Mouse (Mus musculus) midbrain, embryonic 11.5 days (tissue): ENCODE results near the gene Siae. TPM values are rescaled to one million over a fixed set of nuclear protein-coding genes. Genes with fewer than 3 reads are reported as not detected.

Source experiments
- ATAC-seq: fragments of 200-750 bp; cut with Nextera tagmentation; 2 replicates; pipeline ENCODE4 v1.8.0; 2017; ENCODE audit warnings: moderate TSS enrichment, moderate library complexity; ENCODE audit not compliant: low FRiP score
- DNase-seq: peaks from one replicate; pipeline ENCODE4 v3.0.0; 2015; ENCODE audit warnings: low spot score; ENCODE audit errors: missing footprints
- H3K27ac ChIP-seq: fragments of 300-500 bp; sonication (generic); 2 replicates; pipeline ENCODE4 v1.5.1; 2014; ENCODE audit warnings: low read depth, low read length
- H3K27me3 ChIP-seq: fragments of 300-500 bp; sonication (generic); 2 replicates; pipeline ENCODE4 v1.6.1; 2014; ENCODE audit warnings: mild to moderate bottlenecking, low read length, moderate library complexity, mixed read lengths; ENCODE audit not compliant: control insufficient read depth, insufficient read depth
- H3K36me3 ChIP-seq: fragments of 300-500 bp; sonication (generic); 2 replicates; pipeline ENCODE4 v1.6.1; 2014; ENCODE audit warnings: mild to moderate bottlenecking, low read length, moderate library complexity, mixed read lengths; ENCODE audit not compliant: control insufficient read depth, insufficient read depth
- H3K4me1 ChIP-seq: fragments of 300-500 bp; sonication (generic); 2 replicates; pipeline ENCODE4 v1.6.1; 2014; ENCODE audit warnings: low read length; ENCODE audit not compliant: control insufficient read depth, insufficient read depth
- H3K4me2 ChIP-seq: fragments of 300-500 bp; sonication (generic); 2 replicates; pipeline ENCODE4 v1.6.1; 2014; ENCODE audit warnings: mild to moderate bottlenecking, moderate library complexity
- H3K4me3 ChIP-seq: fragments of 300-500 bp; sonication (generic); 2 replicates; pipeline ENCODE4 v1.5.1; 2014; ENCODE audit warnings: low read depth, low read length
- H3K9ac ChIP-seq: fragments of 300-500 bp; sonication (generic); 2 replicates; pipeline ENCODE4 v1.6.1; 2014; ENCODE audit warnings: low read length
- H3K9me3 ChIP-seq: fragments of 300-500 bp; sonication (generic); 2 replicates; pipeline ENCODE4 v1.6.1; 2016; ENCODE audit warnings: low read length; ENCODE audit not compliant: control insufficient read depth
- WGBS: fragments of 180-500 bp; shearing (Covaris S2); extraction: QIAGEN DNeasy Blood & Tissue Kit; methylation state at CpG from one replicate; pipeline ENCODE4 v1.1.7; 2014; 5-methylcytosine and 5-hydroxymethylcytosine counted together
- polyA plus RNA-seq: library from polyadenylated mRNA; unstranded; fragments of >200 nt; fragmentation: Nextera tagmentation; extraction: Ambion mirVana; gene quantifications from 2 replicates; pipeline ENCODE4 v1.2.1, GENCODE M21; 2014

Gene Siae
- polyA plus RNA-seq, 1 experiment from 2014 or later, result 7.7 TPM

GRCm38 (mm10) chr9:37638721-37639120, 83.2 kb downstream of the Siae start:
- Histone ChIP-seq H3K4me2 (no peak overlapping the region), H3K9me3 (no peaks in the 10 kb centered on the region), H3K27me3 (no peaks in the 10 kb centered on the region), H3K4me1 (no peaks in the 10 kb centered on the region), H3K9ac (no peak overlapping the region), H3K27ac (no peak overlapping the region), H3K4me3 (no peak overlapping the region), H3K36me3 (no peaks in the 10 kb centered on the region)
- ATAC-seq (no peak), DNase-seq (no peak)
- WGBS, result 79% methylated on average over 3 of the region's 3 CpGs

GRCm38 (mm10) chr9:37646246-37646645, 90.7 kb downstream of the Siae start:
- Histone ChIP-seq H3K9ac (no peak overlapping the region), H3K9me3 (no peaks in the 10 kb centered on the region), H3K27ac (no peak overlapping the region), H3K4me2 (no peak overlapping the region), H3K36me3 (peaks cover 14% of the 10 kb centered on the region), H3K4me1 (no peaks in the 10 kb centered on the region), H3K27me3 (no peaks in the 10 kb centered on the region), H3K4me3 (no peak overlapping the region)
- WGBS, result 90% methylated on average over 3 of the region's 3 CpGs
- DNase-seq (peak; percentile 49), ATAC-seq (no peak)

GRCm38 (mm10) chr9:37650639-37651038, 95.1 kb downstream of the Siae start:
- Histone ChIP-seq H3K4me3 (no peak overlapping the region), H3K36me3 (peaks cover 26% of the 10 kb centered on the region), H3K9me3 (no peaks in the 10 kb centered on the region), H3K9ac (no peak overlapping the region), H3K4me1 (no peaks in the 10 kb centered on the region), H3K27ac (no peak overlapping the region), H3K4me2 (no peak overlapping the region), H3K27me3 (no peaks in the 10 kb centered on the region)
- ATAC-seq (no peak), DNase-seq (no peak)
- WGBS, result 93% methylated on average over 5 of the region's 5 CpGs

- peaks cover 26% of the 10 kb centered on the region for H3K36me3 ChIP-seq
- no peak overlapping the region for H3K4me2 ChIP-seq
Observed at GRCm38 (mm10) chr9:37653836-37654235, 98.3 kb downstream of the Siae start.

GRCm38 (mm10) chr9:37655961-37656360, 100.5 kb downstream of the Siae start:
- Histone ChIP-seq H3K4me3 (peak overlapping the region; percentile 84), H3K27ac (no peak overlapping the region), H3K9ac (peak overlapping the region; percentile 91; the same call in 1 of the 2 replicates), H3K27me3 (no peaks in the 10 kb centered on the region), H3K36me3 (peaks cover 13% of the 10 kb centered on the region), H3K9me3 (no peaks in the 10 kb centered on the region), H3K4me2 (peak overlapping the region; percentile 75), H3K4me1 (peaks cover 10% of the 10 kb centered on the region)
- DNase-seq (no peak), ATAC-seq (no peak)
- 74% methylated on average over 8 of the region's 8 CpGs for WGBS

More at GRCm38 (mm10) chr9:37653836-37654235, 98.3 kb downstream of the Siae start:
- H3K27ac ChIP-seq, result no peak overlapping the region
- no peaks in the 10 kb centered on the region for H3K9me3 ChIP-seq
- 85% methylated on average over 5 of the region's 5 CpGs for WGBS
- no peak for DNase-seq
- no peaks in the 10 kb centered on the region for H3K27me3 ChIP-seq
- no peak overlapping the region for H3K4me3 ChIP-seq
- ATAC-seq, result no peak
- peaks cover 10% of the 10 kb centered on the region for H3K4me1 ChIP-seq
- H3K9ac ChIP-seq, result no peak overlapping the region

GRCm38 (mm10) chr9:37656439-37656881, 101.0 kb downstream of the Siae start:
- ATAC-seq, result 0 out of 2 replicates have a peak, but pooled peaks have one; percentile 8
- WGBS, result 2% methylated on average over 10 of the region's 10 CpGs

GRCm38 (mm10) chr9:37656931-37657481, 101.5 kb downstream of the Siae start, which contains the start of gene Tbrg1:
TSS of gene Tbrg1 (minus strand) at chr9:37657312.
- peak; percentile 93 for ATAC-seq
- Histone ChIP-seq H3K4me3 (peak within 1 kb of the TSS; percentile 84), H3K27me3 (no peaks in the 10 kb centered on the region), H3K27ac (0 out of 2 replicates have a peak within 1 kb of the TSS, but pooled peaks have one; percentile 40), H3K9ac (peak within 1 kb of the TSS; percentile 91), H3K36me3 (peaks cover 11% of the 10 kb centered on the region), H3K4me1 (peaks cover 10% of the 10 kb centered on the region), H3K4me2 (peak within 1 kb of the TSS; percentile 75), H3K9me3 (no peaks in the 10 kb centered on the region)
- 0% methylated on average over 36 of the region's 36 CpGs for WGBS
- DNase-seq, result peak; percentile 98

More at GRCm38 (mm10) chr9:37656439-37656881, 101.0 kb downstream of the Siae start:
- Histone ChIP-seq H3K4me1 (peaks cover 10% of the 10 kb centered on the region), H3K27ac (no peak overlapping the region), H3K9me3 (no peaks in the 10 kb centered on the region), H3K27me3 (no peaks in the 10 kb centered on the region), H3K9ac (peak overlapping the region; percentile 91), H3K4me3 (peak overlapping the region; percentile 84), H3K36me3 (peaks cover 11% of the 10 kb centered on the region), H3K4me2 (peak overlapping the region; percentile 75)
- peak; percentile 93 for DNase-seq

- DNase-seq, result no peak
- H3K27ac ChIP-seq, result no peak overlapping the region
- 88% methylated on average over 6 of the region's 6 CpGs for WGBS
- H3K36me3 ChIP-seq, result no peaks in the 10 kb centered on the region
- H3K27me3 ChIP-seq, result no peaks in the 10 kb centered on the region
- no peak overlapping the region for H3K4me2 ChIP-seq
- no peaks in the 10 kb centered on the region for H3K9me3 ChIP-seq
- ATAC-seq, result no peak
- H3K4me1 ChIP-seq, result peaks cover 10% of the 10 kb centered on the region
- no peak overlapping the region for H3K9ac ChIP-seq
- no peak overlapping the region for H3K4me3 ChIP-seq
Observed at GRCm38 (mm10) chr9:37659413-37659812, 103.9 kb downstream of the Siae start.

- no peak overlapping the region for H3K4me2 ChIP-seq
- no peak for DNase-seq
- H3K9me3 ChIP-seq, result no peaks in the 10 kb centered on the region
- WGBS, result 71% methylated on average over 1 of the region's 1 CpGs
- H3K27ac ChIP-seq, result no peak overlapping the region
- H3K27me3 ChIP-seq, result no peaks in the 10 kb centered on the region
- no peak for ATAC-seq
- H3K4me1 ChIP-seq, result no peaks in the 10 kb centered on the region
- H3K9ac ChIP-seq, result no peak overlapping the region
- no peak overlapping the region for H3K4me3 ChIP-seq
- no peaks in the 10 kb centered on the region for H3K36me3 ChIP-seq
Observed at GRCm38 (mm10) chr9:37663210-37663609, 107.7 kb downstream of the Siae start.
